Mouse (Mus musculus) erythroblast, embryonic 14.5 days (primary cell): Measurements from ENCODE around the gene Rtl4.

Experiments used
- GATA1 ChIP-seq: IDR thresholded peaks from 2 replicates; pipeline ENCODE4 v1.6.1; 2012; ENCODE audit warnings: low read length, inconsistent platforms, mixed read lengths
- TAL1 ChIP-seq: IDR thresholded peaks from 3 replicates; pipeline ENCODE4 v1.6.1; 2012; ENCODE audit warnings: low read length, inconsistent platforms, mixed read lengths

GRCm38 (mm10) chrX:145065484-145065913 lies 376.8 kb downstream of the Rtl4 start:
- TF ChIP-seq GATA1 = no peak
- TF ChIP-seq TAL1 = no peak
